Mouse (Mus musculus): ENCODE measurements around the gene Arrdc2.

- TF ChIP-seq POLR2A (IDR thresholded peaks at IDR 0.05; ENCODE audit: control insufficient read depth, low read depth, low read length) (no peak), CTCF (IDR thresholded peaks at IDR 0.05; ENCODE audit: control insufficient read depth, insufficient read depth, insufficient replicate concordance, low read depth, low read length) (no peak)
Measured at GRCm38 (mm10) chr8:70801156-70801555, 38.4 kb downstream of the Arrdc2 start.
